Mouse (Mus musculus) forebrain, embryonic 13.5 days (tissue): ENCODE measurements around the gene 4930503B20Rik. TPM values are rescaled to one million over a fixed set of nuclear protein-coding genes. Genes with fewer than 3 reads are reported as not detected.

ENCODE experiments used
- polyA plus RNA-seq: library from polyadenylated mRNA; unstranded; fragments of >200 nt; fragmentation: Nextera tagmentation; extraction: Ambion mirVana; gene quantifications from 2 replicates; pipeline ENCODE4 v1.2.1, GENCODE M21; 2015

Gene 4930503B20Rik
- polyA plus RNA-seq, 1 experiment from 2014 or later = not detected

Other genes starting within 250 kb of the 4930503B20Rik start
- gene Ssx2ip, start 246.7 kb downstream of the 4930503B20Rik start, polyA plus RNA-seq = 22.8 and 23.3 TPM in 2 replicates
- 3.1 and 3.5 TPM in 2 replicates for gene Ctbs, start 201.5 kb downstream of the 4930503B20Rik start, polyA plus RNA-seq
- 4.2 and 4.5 TPM in 2 replicates for gene Spata1, start 151.6 kb downstream of the 4930503B20Rik start, polyA plus RNA-seq
- 754 and 826 TPM in 2 replicates for gene Gng5, start 151.5 kb downstream of the 4930503B20Rik start, polyA plus RNA-seq
- gene Rpf1, start 129.9 kb downstream of the 4930503B20Rik start, polyA plus RNA-seq = 62.5 and 67.5 TPM in 2 replicates
- not detected in 2 replicates for gene Uox, start 80.9 kb downstream of the 4930503B20Rik start, polyA plus RNA-seq
- not detected in 2 replicates for gene Dnase2b, start 35.7 kb downstream of the 4930503B20Rik start, polyA plus RNA-seq
- 0.48 and 1.0 TPM in 2 replicates for gene Samd13, start 34.3 kb upstream of the 4930503B20Rik start, polyA plus RNA-seq
- gene Prkacb, start 161.7 kb upstream of the 4930503B20Rik start, polyA plus RNA-seq = 92.7 and 104 TPM in 2 replicates
- gene Ttll7, start 201.1 kb upstream of the 4930503B20Rik start, polyA plus RNA-seq = 6.0 and 6.1 TPM in 2 replicates